Mouse (Mus musculus) lung, postnatal 0 days (tissue): ENCODE measurements around the gene Alg3. TPM values are rescaled to one million over a fixed set of nuclear protein-coding genes. Genes with fewer than 3 reads are reported as not detected.
A peak's percentile ranks its signal among the peaks of the same experiment; 100 is the strongest.

Source experiments
- ATAC-seq: fragments of 200-750 bp; cut with Nextera tagmentation; 2 replicates; pipeline ENCODE4 v1.8.0; 2017; ENCODE audit warnings: moderate library complexity
- DNase-seq: peaks from one replicate; pipeline ENCODE4 v3.0.0-alpha.2; 2016; ENCODE audit warnings: low spot score
- H3K27ac ChIP-seq: fragments of 300-500 bp; sonication (generic); 2 replicates; pipeline ENCODE4 v1.5.1; 2014; ENCODE audit warnings: antibody characterized with exemption, mild to moderate bottlenecking, low read length, mixed read lengths
- H3K27me3 ChIP-seq: fragments of 300-500 bp; sonication (generic); replicated peaks from 2 replicates; pipeline ENCODE4 v1.6.1; 2014; ENCODE audit warnings: low read length, mixed read lengths; ENCODE audit not compliant: insufficient read depth
- H3K36me3 ChIP-seq: fragments of 300-500 bp; sonication (generic); 2 replicates; pipeline ENCODE4 v1.6.1; 2014; ENCODE audit warnings: low read length, mixed read lengths; ENCODE audit not compliant: insufficient read depth
- H3K4me1 ChIP-seq: fragments of 300-500 bp; sonication (generic); 2 replicates; pipeline ENCODE4 v1.6.1; 2014; ENCODE audit warnings: antibody characterized with exemption, low read depth, low read length, mixed read lengths; ENCODE audit not compliant: insufficient read depth
- H3K4me2 ChIP-seq: fragments of 300-500 bp; sonication (generic); replicated peaks from 2 replicates; pipeline ENCODE4 v1.6.1; 2014; ENCODE audit warnings: low read depth, mild to moderate bottlenecking, low read length, moderate library complexity, mixed read lengths
- H3K4me3 ChIP-seq: fragments of 300-500 bp; sonication (generic); 2 replicates; pipeline ENCODE4 v1.5.1; 2014; ENCODE audit warnings: low read depth, low read length
- H3K9ac ChIP-seq: fragments of 300-500 bp; sonication (generic); replicated peaks from 2 replicates; pipeline ENCODE4 v1.6.1; 2014; ENCODE audit warnings: low read depth, mild to moderate bottlenecking
- H3K9me3 ChIP-seq: fragments of 300-500 bp; sonication (generic); 2 replicates; pipeline ENCODE4 v1.6.1; 2016; ENCODE audit warnings: low read length, mixed read lengths
- CTCF ChIP-seq: IDR thresholded peaks from 2 replicates; pipeline ENCODE4 v1.5.1; 2016; ENCODE audit warnings: antibody characterized with exemption, mild to moderate bottlenecking
- EP300 ChIP-seq: IDR thresholded peaks from 2 replicates; pipeline ENCODE4 v1.6.1; 2016; ENCODE audit warnings: antibody characterized with exemption, mild to moderate bottlenecking, control low read depth
- WGBS: fragments of 180-500 bp; shearing (Covaris S2); extraction: QIAGEN DNeasy Blood & Tissue Kit; methylation state at CpG from one replicate; pipeline ENCODE4 v1.1.7; 2014; 5-methylcytosine and 5-hydroxymethylcytosine counted together
- polyA plus RNA-seq: library from polyadenylated mRNA; unstranded; fragments of >200 nt; fragmentation: Nextera tagmentation; extraction: Ambion mirVana; gene quantifications from 2 replicates; pipeline ENCODE4 v1.2.1, GENCODE M21; 2015

Gene Alg3
- polyA plus RNA-seq, 1 experiment from 2014 or later: 19.3 TPM

- peak overlapping the region; percentile 65 for H3K27ac ChIP-seq
- under 1% methylated on average over 28 of the region's 28 CpGs for WGBS
- peak overlapping the region; percentile 59 for H3K4me3 ChIP-seq
- peak overlapping the region; percentile 50 for H3K9ac ChIP-seq
- no peaks in the 10 kb centered on the region for H3K9me3 ChIP-seq
- no peaks in the 10 kb centered on the region for H3K27me3 ChIP-seq
- ATAC-seq (peak; percentile 66), DNase-seq (peak; percentile 85)
- peak overlapping the region; percentile 82 for H3K4me2 ChIP-seq
- H3K36me3 ChIP-seq: 0 out of 2 replicates have a peak, but pooled peaks cover 7% of the 10 kb centered on the region
- TF ChIP-seq EP300 (no peak), CTCF (no peak)
- no peaks in the 10 kb centered on the region; the same call in 1 of the 2 replicates for H3K4me1 ChIP-seq
Measured at GRCm38 (mm10) chr16:20610501-20611356, 806 bp downstream of the Alg3 start.

- DNase-seq (no peak), ATAC-seq (no peak)
- H3K27me3 ChIP-seq: no peaks in the 10 kb centered on the region
- TF ChIP-seq CTCF: no peak
- no peak for TF ChIP-seq EP300
- no peaks in the 10 kb centered on the region for H3K4me1 ChIP-seq
- no peak overlapping the region for H3K27ac ChIP-seq
- H3K9ac ChIP-seq: no peak overlapping the region
- WGBS: 77% methylated on average over 9 of the region's 9 CpGs
- H3K4me3 ChIP-seq: no peak overlapping the region
- no peak overlapping the region for H3K4me2 ChIP-seq
- H3K36me3 ChIP-seq: 0 out of 2 replicates have a peak, but pooled peaks cover 13% of the 10 kb centered on the region
- no peaks in the 10 kb centered on the region for H3K9me3 ChIP-seq
Measured at GRCm38 (mm10) chr16:20604705-20605104, 6.8 kb downstream of the Alg3 start.

- no peak overlapping the region for H3K4me3 ChIP-seq
- no peak for DNase-seq
- no peak overlapping the region for H3K27ac ChIP-seq
- H3K27me3 ChIP-seq: no peaks in the 10 kb centered on the region
- no peak overlapping the region for H3K4me2 ChIP-seq
- no peak for ATAC-seq
- 0 out of 2 replicates have a peak, but pooled peaks cover 5% of the 10 kb centered on the region for H3K36me3 ChIP-seq
- no peak overlapping the region for H3K9ac ChIP-seq
- WGBS: 59% methylated on average over 5 of the region's 5 CpGs
- no peaks in the 10 kb centered on the region for H3K9me3 ChIP-seq
- no peak for TF ChIP-seq CTCF
- no peak for TF ChIP-seq EP300
- no peaks in the 10 kb centered on the region for H3K4me1 ChIP-seq
Measured at GRCm38 (mm10) chr16:20600511-20600910, 11.0 kb downstream of the Alg3 start.

GRCm38 (mm10) chr16:20596687-20597441, 14.7 kb downstream of the Alg3 start:
- H3K4me1 ChIP-seq: no peaks in the 10 kb centered on the region
- H3K27me3 ChIP-seq: 0 out of 2 replicates have a peak, but pooled peaks cover 9% of the 10 kb centered on the region
- WGBS: 40% methylated on average over 7 of the region's 7 CpGs
- no peak overlapping the region for H3K27ac ChIP-seq
- H3K4me3 ChIP-seq: no peak overlapping the region
- no peak overlapping the region for H3K9ac ChIP-seq
- TF ChIP-seq EP300 (no peak), CTCF (no peak)
- no peaks in the 10 kb centered on the region for H3K36me3 ChIP-seq
- H3K4me2 ChIP-seq: no peak overlapping the region
- H3K9me3 ChIP-seq: no peaks in the 10 kb centered on the region
- ATAC-seq (no peak), DNase-seq (no peak)

GRCm38 (mm10) chr16:20595737-20596136, 15.8 kb downstream of the Alg3 start:
- ATAC-seq (no peak), DNase-seq (no peak)
- Histone ChIP-seq H3K27ac (no peak overlapping the region), H3K9me3 (no peaks in the 10 kb centered on the region), H3K4me1 (no peaks in the 10 kb centered on the region), H3K9ac (no peak overlapping the region), H3K4me3 (no peak overlapping the region), H3K27me3 (peaks cover 19% of the 10 kb centered on the region), H3K36me3 (no peaks in the 10 kb centered on the region), H3K4me2 (no peak overlapping the region)
- 86% methylated on average over 4 of the region's 4 CpGs for WGBS
- TF ChIP-seq CTCF: no peak
- no peak for TF ChIP-seq EP300

- H3K9ac ChIP-seq: no peak overlapping the region
- WGBS: 79% methylated on average over 7 of the region's 7 CpGs
- no peaks in the 10 kb centered on the region for H3K36me3 ChIP-seq
- H3K4me1 ChIP-seq: no peaks in the 10 kb centered on the region; the same call in 1 of the 2 replicates
- no peak overlapping the region for H3K4me2 ChIP-seq
- TF ChIP-seq CTCF (no peak), EP300 (no peak)
- H3K27me3 ChIP-seq: peaks cover 25% of the 10 kb centered on the region
- no peak overlapping the region for H3K4me3 ChIP-seq
- no peak for ATAC-seq
- DNase-seq: no peak
- H3K9me3 ChIP-seq: no peaks in the 10 kb centered on the region
- no peak overlapping the region for H3K27ac ChIP-seq
Measured at GRCm38 (mm10) chr16:20595060-20595673, 16.4 kb downstream of the Alg3 start.
